Mouse (Mus musculus) cerebellum, adult (tissue): Measurements from ENCODE around the gene Glrx3.
"Not testable (repeated sequence)": the region's sequence is repeated elsewhere in the genome, so short reads cannot be mapped to it uniquely, and the experiment has no call there.

Source experiments
- ATAC-seq: cut with Nextera tagmentation; 2 replicates; pipeline ENCODE4 v1.9.2; 2017; ENCODE audit warnings: mild to moderate bottlenecking, moderate library complexity, mixed read lengths; ENCODE audit not compliant: insufficient number of reproducible peaks, low FRiP score, low TSS enrichment

Glrx3 gene

DNA sequence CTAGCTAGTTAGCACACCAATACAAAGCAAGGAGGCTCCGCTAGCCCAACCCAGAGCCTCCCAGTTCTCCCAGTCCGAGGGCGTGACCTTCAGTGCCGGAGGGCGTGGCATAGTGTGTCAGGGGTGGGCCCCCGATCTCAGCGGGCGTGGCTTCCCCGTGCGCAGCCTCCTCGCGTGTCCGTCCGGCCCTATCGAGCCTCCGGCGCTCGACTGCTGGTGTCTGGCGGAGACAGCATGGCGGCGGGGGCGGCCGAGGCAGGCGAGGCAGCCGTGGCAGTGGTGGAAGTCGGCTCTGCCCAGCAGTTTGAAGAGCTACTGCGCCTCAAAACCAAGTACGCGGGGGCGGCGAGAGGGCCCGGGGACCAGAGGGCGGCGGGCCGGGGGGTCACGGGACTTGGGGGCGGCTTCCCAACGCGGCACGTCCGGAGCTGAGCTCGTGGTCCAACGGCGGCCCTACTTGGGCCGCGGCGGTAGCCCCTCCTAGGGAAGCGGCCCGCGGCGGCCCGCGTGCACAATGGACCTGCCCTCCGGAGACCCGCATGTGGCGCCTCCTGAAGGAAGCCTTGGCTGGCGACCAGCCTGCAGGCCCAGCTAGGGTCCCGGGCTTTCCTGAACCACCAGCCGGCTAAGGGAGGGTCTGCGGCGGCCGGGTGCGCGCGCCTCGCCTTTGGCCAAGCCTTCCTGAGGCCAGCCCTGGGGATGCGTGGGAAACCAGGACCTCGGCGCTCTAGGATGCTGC, at the start of gene Glrx3:
Gene Glrx3, plus strand, starts transcription at position 175 of the 739 bp plus-strand sequence.
- peak; percentile 97 for ATAC-seq

DNA sequence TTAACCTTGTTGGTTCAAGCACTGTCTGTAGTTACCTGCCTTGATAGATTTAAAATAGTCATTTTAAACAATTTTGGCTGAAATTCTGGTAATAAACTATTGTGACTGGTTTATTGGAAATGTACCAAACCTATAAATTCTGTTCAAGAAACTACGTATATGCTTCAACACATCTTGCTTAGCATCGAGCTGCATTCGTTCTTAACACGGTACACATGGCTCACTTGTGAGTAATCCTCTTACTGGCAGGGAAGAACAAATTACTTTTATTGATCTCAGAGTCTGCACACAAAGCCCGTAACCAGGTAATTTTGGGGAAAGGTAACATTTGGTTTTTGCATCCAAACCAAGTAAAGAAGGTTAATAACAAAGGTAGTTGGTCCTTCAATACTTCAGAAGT, 49.6 kb upstream of the Glrx3 start:
- no peak for ATAC-seq

DNA sequence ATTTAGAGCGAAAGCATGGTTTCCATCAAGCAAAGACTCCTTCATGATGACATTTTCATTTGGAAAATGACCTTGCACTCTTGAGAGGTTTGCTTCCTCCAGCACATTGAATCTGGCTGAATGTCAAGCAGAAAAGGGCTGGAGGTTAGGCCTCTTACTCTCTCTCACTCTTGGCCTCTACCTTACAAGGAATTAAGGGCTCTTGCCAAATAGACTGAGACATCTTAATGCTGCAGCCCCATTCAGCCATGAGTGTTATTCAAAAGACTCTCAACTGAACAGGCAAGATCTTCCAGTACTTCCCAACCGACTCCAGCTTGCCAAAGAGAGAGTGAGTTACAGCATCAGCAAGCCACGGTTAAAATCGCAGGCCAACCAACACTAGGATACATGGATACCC, 42.0 kb upstream of the Glrx3 start:
- no peak for ATAC-seq

DNA sequence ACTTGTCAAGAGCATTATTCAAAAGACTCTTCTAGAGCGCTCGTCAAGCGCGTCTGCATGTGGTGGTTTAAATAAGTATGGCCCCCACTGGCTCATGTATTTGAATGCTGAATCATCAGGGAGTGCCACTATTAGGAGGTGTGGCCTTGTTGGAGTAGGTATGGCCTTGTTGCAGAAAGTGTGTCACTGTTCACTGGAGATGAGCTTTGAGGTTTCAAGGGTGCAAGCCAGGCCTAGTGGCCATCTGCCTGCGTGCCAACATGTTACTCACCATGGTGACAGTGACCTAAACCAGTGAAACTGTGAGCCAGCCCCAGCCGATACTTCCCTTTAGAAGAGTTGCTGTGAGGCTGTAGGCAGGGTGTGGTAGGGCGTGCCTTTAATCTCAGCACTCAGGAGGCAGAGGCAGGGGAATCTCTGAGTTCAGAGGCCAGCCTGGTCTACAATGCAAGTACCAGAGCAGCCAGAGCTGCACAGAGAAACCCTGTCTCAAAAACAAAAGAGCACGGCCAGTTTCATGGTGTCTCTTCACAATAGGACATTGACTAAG, 40.0 kb upstream of the Glrx3 start:
- no peak for ATAC-seq

DNA sequence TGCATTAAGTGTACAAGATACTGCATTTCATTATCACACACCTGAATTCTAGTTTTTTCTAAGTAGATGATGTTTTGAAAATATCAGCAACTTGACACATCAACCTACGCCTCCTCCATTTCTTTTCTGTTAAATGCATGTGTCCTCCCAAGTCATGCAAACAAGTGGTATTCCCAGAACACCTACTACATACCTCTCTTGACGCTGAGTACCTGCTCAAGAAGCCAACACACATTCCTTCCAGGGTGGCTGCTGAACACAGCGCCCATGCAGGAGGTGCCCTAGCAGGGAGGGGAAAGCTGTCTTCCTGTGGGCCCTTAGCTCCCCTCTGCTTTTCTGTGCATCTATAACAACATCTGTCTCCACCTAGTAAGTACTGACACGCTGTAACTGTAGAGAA, 38.4 kb upstream of the Glrx3 start:
- ATAC-seq: no peak

DNA sequence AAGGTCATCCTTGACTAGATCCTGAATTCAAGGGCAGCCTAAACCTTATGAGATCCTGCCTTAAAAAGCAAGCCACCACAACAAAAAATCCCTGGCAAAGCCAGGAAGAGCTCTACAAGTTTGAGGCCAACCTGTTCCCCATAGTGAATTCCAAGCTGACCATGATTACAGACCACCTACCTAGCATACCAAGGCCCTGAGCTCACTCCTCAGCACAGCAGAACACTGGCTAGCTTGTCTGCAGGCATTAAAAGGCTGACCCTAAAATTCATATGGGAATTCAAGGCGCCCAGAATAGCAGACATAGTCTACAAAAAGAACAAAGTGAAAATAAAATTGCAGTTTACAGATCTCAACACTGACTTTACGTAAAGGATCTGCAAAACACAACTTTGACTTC, 33.3 kb upstream of the Glrx3 start:
- ATAC-seq: no peak

DNA sequence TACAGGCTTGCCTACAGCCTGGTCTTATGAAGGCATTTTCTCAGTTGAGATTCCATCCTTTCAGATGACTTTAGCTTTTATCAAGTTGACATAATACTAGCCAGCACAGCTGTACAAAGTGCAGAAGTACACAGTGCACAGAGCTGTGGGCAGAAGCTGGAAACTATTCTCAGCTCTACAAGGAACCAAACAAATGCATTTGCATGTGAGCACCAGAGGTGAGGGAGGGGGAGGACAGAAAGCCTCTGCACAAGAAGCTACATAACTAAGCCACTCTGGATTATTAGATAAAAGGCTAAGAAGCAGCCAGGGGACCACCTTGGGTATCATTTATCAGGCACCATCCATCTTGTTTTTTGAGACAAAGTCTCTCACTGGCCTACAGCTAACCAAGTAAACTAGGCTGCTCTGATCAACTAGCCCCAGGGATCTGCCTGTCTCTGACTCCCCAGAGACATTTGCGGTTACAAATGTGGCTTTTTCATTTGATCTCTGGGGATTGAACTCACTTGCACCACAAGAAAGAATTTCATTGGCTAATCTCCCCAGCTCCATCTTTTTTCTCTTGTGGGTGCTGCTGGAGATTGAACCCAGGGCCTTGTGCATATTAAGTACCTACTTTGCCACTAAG, 29.9 kb upstream of the Glrx3 start:
- no peak for ATAC-seq

DNA sequence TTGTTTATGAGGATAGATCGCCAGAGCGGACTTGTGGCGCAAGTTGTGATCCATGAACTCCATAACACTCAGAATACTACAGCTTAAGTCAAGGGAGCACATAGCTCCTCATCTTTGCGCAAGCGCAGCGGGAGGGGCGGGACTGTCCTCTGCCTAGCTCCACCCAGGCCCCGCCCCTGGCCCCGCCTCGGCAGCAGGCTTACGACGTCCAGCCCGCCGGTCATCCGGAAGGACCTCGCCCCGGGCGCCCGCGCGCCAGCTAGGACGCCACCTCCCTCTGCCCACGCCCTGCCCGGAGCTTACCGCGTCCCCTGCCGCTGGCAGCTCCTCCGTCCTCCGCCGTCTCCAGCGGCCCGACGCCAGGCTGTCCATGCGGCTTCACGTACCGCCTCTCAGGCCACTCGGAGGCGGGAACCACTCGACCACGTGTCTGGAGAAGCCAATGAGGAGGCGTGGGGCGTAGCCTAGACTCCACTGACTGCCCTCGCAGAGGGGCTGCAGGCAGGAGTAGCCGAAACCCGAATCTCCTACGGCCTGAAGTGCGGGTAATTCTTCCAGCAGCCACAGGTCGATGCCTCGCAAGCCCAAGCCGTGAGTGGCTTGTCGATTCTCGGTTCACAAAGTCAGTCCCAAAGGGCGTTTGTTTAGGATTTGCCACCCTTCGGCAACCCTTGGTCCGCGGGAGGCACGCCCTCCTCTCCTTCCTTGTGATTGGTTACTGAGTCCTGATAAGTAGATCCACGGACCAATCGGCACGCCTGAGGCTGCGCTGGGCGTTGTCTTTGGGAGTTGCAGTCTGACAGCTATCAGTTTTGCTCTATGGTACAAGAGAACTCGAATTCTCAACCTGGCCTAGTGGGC, 26.8 kb upstream of the Glrx3 start, which contains the start of gene 9430038I01Rik:
Gene 9430038I01Rik, minus strand, starts transcription at position 426 of the 861 bp plus-strand sequence.
- peak; percentile 99 for ATAC-seq

DNA sequence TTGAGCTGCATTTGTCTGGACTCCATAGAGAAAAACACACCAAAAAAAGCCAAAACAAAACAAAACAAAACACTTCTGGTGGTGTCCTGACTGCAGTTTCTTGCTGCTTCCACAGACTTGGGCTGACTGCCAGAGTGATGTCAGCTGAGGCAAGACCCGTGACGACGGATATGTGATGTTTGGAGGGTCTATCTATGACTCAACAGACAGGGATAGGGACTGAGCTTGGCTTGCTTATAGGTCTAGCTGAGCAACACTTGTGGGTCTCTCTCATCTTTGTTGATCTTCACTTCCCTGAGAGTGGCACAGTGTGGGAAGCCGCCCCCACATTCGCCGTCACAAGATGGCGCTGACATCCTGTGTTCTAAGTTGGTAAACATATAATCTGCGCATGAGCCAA, 22.7 kb upstream of the Glrx3 start:
- no peak for ATAC-seq

DNA sequence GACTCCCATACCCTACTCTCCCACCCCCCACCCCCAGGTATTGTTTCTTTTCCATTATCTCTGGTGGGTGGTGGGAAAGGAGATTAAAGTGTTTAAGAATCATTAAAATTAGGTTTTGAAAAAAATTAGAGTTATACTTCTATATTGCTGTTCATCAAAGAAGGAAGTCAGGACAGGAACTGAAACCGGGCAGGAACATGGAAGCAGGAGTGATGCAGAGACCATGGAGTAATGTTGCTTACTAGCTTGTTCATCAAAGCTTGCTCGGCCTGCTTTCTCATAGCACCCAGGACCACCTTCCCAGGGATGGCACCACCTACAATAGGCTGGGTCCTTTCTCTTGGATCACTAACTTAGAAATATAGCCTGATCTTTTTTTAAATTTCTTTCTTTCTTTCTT, 16.9 kb upstream of the Glrx3 start:
- no peak for ATAC-seq

DNA sequence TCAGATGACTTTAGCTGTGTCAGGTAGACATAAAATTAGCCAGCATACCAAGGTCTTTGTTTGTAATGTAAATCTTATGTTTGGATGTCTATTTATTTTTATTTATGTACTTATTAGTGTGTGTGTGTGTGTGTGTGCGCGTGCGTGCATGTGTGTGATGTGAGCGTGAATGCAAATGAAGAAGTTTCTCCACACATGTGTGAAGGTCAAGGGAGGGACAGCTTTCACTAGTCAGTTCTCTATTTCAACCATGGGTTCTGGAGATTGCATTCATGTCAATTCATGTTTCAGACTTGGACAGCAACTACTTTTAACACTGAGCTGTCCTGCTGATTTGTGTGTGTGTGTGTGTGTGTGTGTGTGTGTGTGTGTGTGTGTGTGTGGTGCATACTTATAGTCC, 16.2 kb upstream of the Glrx3 start:
- no peak for ATAC-seq

DNA sequence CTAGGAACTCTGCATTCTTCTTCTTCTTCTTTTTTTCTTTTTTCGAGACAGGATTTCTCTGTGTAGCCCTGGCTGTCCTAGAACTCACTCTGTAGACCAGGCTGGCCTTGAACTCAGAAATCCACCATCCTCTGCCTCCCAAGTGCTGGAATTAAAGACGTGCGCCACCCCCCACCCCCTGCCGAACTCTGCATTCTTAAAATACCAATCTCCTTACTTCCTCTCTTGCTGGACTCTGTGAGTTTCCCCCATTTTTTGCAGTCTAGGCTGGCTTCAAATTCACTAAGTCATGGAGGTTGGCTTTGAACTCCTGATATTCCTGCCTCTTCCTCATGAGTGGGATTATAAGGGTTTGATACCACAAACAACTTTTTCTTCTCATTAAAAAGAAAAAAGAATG, 10.7 kb upstream of the Glrx3 start:
- no peak for ATAC-seq

DNA sequence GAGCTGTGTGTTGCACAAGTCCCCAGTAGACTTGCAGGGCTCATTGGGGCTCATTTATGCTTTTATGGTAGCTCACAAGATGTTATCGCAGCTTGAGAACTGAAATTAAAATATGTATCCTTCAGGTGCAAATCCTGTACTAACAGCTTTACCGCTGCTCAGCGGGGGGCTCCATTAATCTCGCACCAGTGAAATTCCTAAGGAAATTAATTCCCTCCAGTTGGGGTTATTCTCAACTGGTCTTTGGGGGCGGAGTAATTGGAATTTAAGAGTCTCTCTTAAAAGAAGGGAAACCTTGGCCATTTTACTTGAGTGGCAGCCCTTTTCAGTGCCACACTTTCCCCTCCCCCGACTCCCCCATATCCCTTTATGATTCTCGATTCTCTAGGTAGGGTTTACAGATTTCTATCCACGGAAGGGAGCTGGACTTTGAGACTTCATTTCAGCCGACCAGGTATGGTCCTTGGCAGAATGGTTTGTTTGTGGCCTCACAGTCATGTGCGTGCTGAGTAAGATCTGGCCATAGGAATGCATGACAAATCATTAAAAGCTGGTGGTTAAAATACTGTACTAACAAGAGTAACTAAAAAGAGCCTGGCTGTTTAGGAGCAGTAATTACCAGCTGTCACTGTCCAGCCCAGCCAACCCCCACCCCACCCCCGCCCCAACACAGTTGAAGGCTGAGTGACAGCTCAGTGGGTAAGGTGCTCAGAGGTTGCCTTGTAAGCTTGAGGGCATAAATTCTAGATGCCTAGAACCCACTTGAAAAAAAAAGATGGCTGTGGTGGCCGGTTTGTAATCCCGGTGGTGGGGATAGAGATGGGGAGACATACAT, 5.4 kb upstream of the Glrx3 start:
- no peak for ATAC-seq

DNA sequence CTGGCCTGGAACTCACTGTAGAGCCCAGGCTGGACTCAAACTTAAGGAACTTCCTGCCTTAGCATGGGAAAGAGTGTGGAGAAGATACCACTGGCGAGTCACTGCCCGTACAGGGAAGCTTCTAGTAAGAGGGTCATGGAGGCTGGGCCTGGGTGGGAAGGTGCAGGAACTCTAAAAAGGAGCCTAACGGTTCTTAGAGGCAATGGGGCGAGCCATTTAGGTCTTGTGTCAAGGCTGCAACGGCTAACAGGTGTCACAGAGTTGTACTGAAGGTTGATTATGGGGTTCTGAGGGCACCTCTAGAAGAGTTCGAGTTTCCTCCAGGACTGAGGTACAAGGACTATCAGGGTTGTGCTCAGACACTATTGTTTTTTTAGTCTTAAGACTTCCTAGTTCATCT, 513 bp upstream of the Glrx3 start:
- ATAC-seq: 0 out of 2 replicates have a peak, but pooled peaks have one; percentile 7

DNA sequence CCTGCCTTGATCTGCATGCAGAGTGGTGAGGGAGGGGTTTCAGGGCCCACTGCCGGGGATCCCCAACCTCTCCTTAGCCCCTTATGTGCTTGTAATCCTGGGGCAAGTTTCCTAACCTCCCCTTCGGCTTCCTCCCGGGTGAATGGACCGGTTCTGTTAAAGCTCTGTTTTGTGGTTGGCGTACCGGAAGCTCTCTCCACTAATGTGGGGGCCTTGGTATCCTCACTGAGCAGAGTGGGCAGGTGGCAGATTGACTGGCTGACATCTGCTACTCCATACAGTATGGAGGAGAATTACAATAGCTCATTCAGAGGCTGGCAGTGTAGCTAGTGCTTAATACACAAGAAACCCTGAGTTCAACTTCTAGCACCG, 751 bp downstream of the Glrx3 start:
- peak; percentile 24 for ATAC-seq

DNA sequence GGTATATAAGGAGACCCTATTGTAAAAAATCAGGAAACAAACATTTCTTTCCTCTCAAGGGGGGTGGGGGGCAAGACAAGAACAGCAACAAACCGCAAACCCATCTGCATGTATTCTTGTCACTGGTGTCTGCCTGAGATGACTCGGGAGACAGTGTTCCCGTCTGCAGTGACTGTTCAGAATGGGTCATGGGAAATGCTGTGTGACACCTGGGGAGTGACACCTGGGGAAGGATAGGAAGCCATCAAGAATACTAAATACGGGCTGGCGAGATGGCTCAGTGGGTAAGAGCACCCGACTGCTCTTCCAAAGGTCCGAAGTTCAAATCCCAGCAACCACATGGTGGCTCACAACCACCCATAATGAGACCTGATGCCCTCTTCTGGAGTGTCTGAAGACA, 1.5 kb downstream of the Glrx3 start:
- ATAC-seq: not testable (repeated sequence)

DNA sequence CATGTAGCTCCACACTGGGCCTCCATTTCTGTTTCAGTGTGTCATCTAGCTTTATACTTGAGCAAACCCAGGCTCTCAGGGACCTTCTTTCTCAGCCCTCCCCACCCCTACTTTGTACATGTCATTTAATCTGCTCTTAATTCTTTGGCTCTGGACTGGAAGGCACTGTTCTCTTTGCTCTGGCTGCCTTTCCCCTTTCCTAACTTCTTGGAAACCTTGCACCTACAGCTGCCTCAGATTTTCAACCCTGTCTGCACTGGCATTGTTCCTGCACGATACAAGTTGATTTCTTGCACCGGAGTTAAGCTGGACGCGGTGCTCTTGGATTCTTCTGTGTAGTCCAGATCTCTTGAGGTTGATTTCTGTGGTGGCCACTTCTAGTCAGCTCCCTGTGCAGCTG, 5.5 kb downstream of the Glrx3 start:
- no peak for ATAC-seq

DNA sequence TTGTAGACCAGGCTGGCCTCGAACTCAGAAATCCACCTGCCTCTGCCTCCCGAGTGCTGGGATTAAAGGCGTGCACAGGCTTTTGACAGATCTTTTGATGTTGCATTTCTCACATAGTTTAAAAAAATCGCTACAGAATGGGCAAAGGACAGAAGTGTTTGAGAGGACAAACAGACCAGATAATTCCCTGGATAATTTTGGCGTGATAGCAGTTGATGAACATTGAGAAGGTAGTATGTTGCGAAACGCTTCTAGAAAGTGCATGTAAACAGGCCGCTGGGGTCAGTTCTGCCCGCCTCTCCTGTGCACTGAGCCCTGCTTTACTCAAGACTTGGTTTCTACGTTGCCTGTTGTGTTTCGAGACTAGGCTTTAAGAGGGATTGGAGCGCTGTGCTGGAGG, 7.9 kb downstream of the Glrx3 start:
- no peak for ATAC-seq

DNA sequence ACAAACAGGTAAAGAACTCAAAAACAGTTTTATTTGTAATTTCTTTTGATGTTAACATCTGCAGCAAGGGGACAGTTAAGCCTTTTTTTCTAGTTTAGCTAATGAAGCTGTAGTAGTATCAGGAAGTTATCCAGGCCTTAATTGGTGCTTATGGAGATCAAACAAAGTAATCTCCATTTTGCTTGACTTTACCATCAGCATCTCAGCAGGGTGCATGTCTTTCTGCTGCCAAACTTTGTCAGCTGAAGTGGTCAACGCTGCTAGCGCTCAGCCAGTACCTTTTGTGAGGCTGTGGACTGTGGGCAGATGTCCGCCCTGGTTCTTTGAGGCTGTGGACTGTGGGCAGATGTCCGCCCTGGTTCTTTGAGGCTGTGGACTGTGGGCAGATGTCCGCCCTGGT, 24.0 kb downstream of the Glrx3 start:
- ATAC-seq: no peak

DNA sequence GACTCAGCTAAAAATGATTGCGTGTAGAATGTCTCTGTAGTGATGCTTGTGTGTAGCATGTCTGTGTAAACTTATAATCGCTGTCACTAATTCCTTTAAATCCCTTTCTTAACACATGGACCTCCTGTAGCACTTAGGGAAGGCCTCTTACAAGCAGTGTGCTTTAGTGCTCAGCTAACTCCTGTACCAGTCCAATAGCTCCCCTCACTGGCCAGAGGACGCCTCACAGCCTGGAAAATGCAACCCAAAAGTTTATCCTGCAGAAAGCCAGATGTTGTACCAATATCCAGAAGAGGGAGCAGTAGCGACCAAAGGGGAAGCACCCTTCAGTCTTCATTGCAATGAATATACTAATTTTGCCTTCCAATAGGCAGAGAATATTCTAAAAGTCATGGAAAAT, 30.8 kb downstream of the Glrx3 start:
- no peak for ATAC-seq
